Mouse (Mus musculus) embryonic facial prominence, embryonic 11.5 days (tissue): ENCODE measurements at regions not wholly inside any gene's neighbourhood (a gene's known extent, or its start where the extent isn't known, plus 50 kb on each side); places are given as distances from the start of the nearest gene placed in this dataset.

ENCODE experiments used
- ATAC-seq: fragments of 200-750 bp; cut with Nextera tagmentation; replicated peaks from 2 replicates; pipeline ENCODE4 v1.8.0; 2017; ENCODE audit warnings: low read depth; ENCODE audit not compliant: insufficient number of reproducible peaks, low FRiP score, low TSS enrichment
- DNase-seq: peaks from one replicate; pipeline ENCODE4 v3.0.0-alpha.2; 2015; ENCODE audit warnings: low spot score
- H3K27ac ChIP-seq: fragments of 300-500 bp; sonication (generic); replicated peaks from 2 replicates; pipeline ENCODE4 v1.5.1; 2014; ENCODE audit warnings: mild to moderate bottlenecking, low read depth, low read length, control low read depth
- H3K27me3 ChIP-seq: fragments of 300-500 bp; sonication (generic); 2 replicates; pipeline ENCODE4 v1.6.1; 2014; ENCODE audit warnings: mild to moderate bottlenecking, low read length, moderate library complexity, mixed read lengths; ENCODE audit not compliant: control insufficient read depth, insufficient read depth
- H3K36me3 ChIP-seq: fragments of 300-500 bp; sonication (generic); replicated peaks from 2 replicates; pipeline ENCODE4 v1.6.1; 2014; ENCODE audit warnings: low read depth, mild to moderate bottlenecking, low read length, moderate library complexity, mixed read lengths; ENCODE audit not compliant: control insufficient read depth, insufficient read depth
- H3K4me1 ChIP-seq: fragments of 300-500 bp; sonication (generic); 2 replicates; pipeline ENCODE4 v1.6.1; 2014; ENCODE audit warnings: low read length, mixed read lengths; ENCODE audit not compliant: control insufficient read depth, insufficient read depth
- H3K4me2 ChIP-seq: fragments of 300-500 bp; sonication (generic); 2 replicates; pipeline ENCODE4 v1.6.1; 2014; ENCODE audit warnings: low read depth, mild to moderate bottlenecking, control low read depth, low read length, moderate library complexity
- H3K4me3 ChIP-seq: fragments of 300-500 bp; sonication (generic); 2 replicates; pipeline ENCODE4 v1.5.1; 2014; ENCODE audit warnings: low read depth, low read length, control low read depth
- H3K9ac ChIP-seq: fragments of 300-500 bp; sonication (generic); replicated peaks from 2 replicates; pipeline ENCODE4 v1.6.1; 2014; ENCODE audit warnings: mild to moderate bottlenecking, control low read depth, low read length
- H3K9me3 ChIP-seq: fragments of 300-500 bp; sonication (generic); replicated peaks from 2 replicates; pipeline ENCODE4 v1.6.1; 2016; ENCODE audit warnings: mild to moderate bottlenecking, low read length, inconsistent platforms, mixed read lengths; ENCODE audit not compliant: control insufficient read depth
- WGBS: fragments of 180-500 bp; shearing (Covaris S2); extraction: QIAGEN DNeasy Blood & Tissue Kit; methylation state at CpG from one replicate; pipeline ENCODE4 v1.1.7; 2014; 5-methylcytosine and 5-hydroxymethylcytosine counted together

GRCm38 (mm10) chr5:147782761-147783160 lies 57.0 kb upstream of the Flt1 start:
- Histone ChIP-seq H3K36me3 (no peaks in the 10 kb centered on the region), H3K9me3 (no peaks in the 10 kb centered on the region), H3K4me1 (no peaks in the 10 kb centered on the region), H3K27me3 (no peaks in the 10 kb centered on the region), H3K9ac (no peak overlapping the region), H3K4me3 (no peak overlapping the region), H3K27ac (no peak overlapping the region), H3K4me2 (no peak overlapping the region)
- DNase-seq = no peak
- 44% methylated on average over 7 of the region's 7 CpGs for WGBS
- ATAC-seq = no peak

- no peak overlapping the region for H3K4me3 ChIP-seq
- DNase-seq (no peak), ATAC-seq (no peak)
- H3K27me3 ChIP-seq = no peaks in the 10 kb centered on the region
- H3K9ac ChIP-seq = no peak overlapping the region
- 10% methylated on average over 8 of the region's 8 CpGs for WGBS
- H3K4me2 ChIP-seq = no peak overlapping the region
- no peaks in the 10 kb centered on the region for H3K36me3 ChIP-seq
- H3K4me1 ChIP-seq = no peaks in the 10 kb centered on the region
- no peaks in the 10 kb centered on the region for H3K9me3 ChIP-seq
- H3K27ac ChIP-seq = no peak overlapping the region
These were observed 56.5 kb upstream of the Flt1 start for GRCm38 (mm10) chr5:147782241-147782681.

- H3K4me3 ChIP-seq = no peak overlapping the region
- no peaks in the 10 kb centered on the region for H3K4me1 ChIP-seq
- H3K9ac ChIP-seq = no peak overlapping the region
- no peak for DNase-seq
- H3K36me3 ChIP-seq = no peaks in the 10 kb centered on the region
- no peak overlapping the region for H3K4me2 ChIP-seq
- WGBS = 92% methylated on average over 17 of the region's 17 CpGs
- ATAC-seq = no peak
- H3K27me3 ChIP-seq = no peaks in the 10 kb centered on the region
- H3K27ac ChIP-seq = no peak overlapping the region
- no peaks in the 10 kb centered on the region for H3K9me3 ChIP-seq
These were observed 55.4 kb upstream of the Flt1 start for GRCm38 (mm10) chr5:147781215-147781614.

- Histone ChIP-seq H3K9me3 (no peaks in the 10 kb centered on the region), H3K36me3 (no peaks in the 10 kb centered on the region), H3K4me1 (no peaks in the 10 kb centered on the region), H3K9ac (no peak overlapping the region), H3K27ac (no peak overlapping the region), H3K4me3 (no peak overlapping the region), H3K27me3 (no peaks in the 10 kb centered on the region), H3K4me2 (no peak overlapping the region)
- no peak; the same call in 1 of the 2 replicates for ATAC-seq
- WGBS = 48% methylated on average over 9 of the region's 9 CpGs
- peak; percentile 84 for DNase-seq
These were observed 52.7 kb upstream of the Flt1 start for GRCm38 (mm10) chr5:147778557-147778956.
